Mouse (Mus musculus) megakaryocyte, embryonic 14.5 days (primary cell): ENCODE measurements around the gene Dio3.

Experiments
- FLI1 ChIP-seq: IDR thresholded peaks from 2 replicates; pipeline ENCODE4 v1.6.1; 2012; ENCODE audit warnings: low read length, inconsistent platforms, mixed read lengths
- GATA1 ChIP-seq: IDR thresholded peaks from 3 replicates; pipeline ENCODE4 v1.6.1; 2012; ENCODE audit warnings: mixed read lengths, low read length, inconsistent platforms, borderline replicate concordance

- TF ChIP-seq GATA1: no peak
- no peak for TF ChIP-seq FLI1
Measured at GRCm38 (mm10) chr12:110277259-110277964, 1.5 kb upstream of the Dio3 start.
